In genomic region chr1:72567056-72567455, GRCm38 (mm10) we compare ENCODE assay signal across 11 mouse cellular contexts. TPM values are rescaled to one million over a fixed set of nuclear protein-coding genes. Genes with fewer than 3 reads are reported as not detected.
DNase-seq lines count a peak whose midpoint lies in the region; ATAC-seq and TF ChIP-seq lines count a peak whose summit lies in the region.
"Had no signal": no experiment of that assay in that cellular context is flagged by ENCODE, and none has a peak within 500 bp of the region (broad histone marks: within the 10 kb centered on the region; RNA-seq: fewer than 3 reads in every experiment).

No protein-coding gene starts in this region.

- no peaks in the 10 kb centered on the region for H3K27me3 ChIP-seq in heart, embryonic 14.5 days (ENCODE audit: control insufficient read depth, insufficient read depth, low read length)
- no peaks in the 10 kb centered on the region for H3K27me3 ChIP-seq in heart, adult 2 months (ENCODE audit: control insufficient read depth, insufficient read depth, low read length)
- H3K27me3 ChIP-seq in embryonic facial prominence, embryonic 14.5 days (replicated peaks; ENCODE audit: control insufficient read depth, insufficient read depth, low read length): no peaks in the 10 kb centered on the region
- H3K27me3 ChIP-seq in hindbrain, postnatal 0 days (ENCODE audit: insufficient read depth, low read length): no peaks in the 10 kb centered on the region
- no peaks in the 10 kb centered on the region for H3K27me3 ChIP-seq in neural tube, embryonic 12.5 days (replicated peaks)

- no peak overlapping the region for H3K9ac ChIP-seq in heart, embryonic 14.5 days (ENCODE audit: low read length)
- H3K9ac ChIP-seq in heart, adult 2 months (ENCODE audit: low read depth, low read length): no peak overlapping the region
- H3K9ac ChIP-seq in embryonic facial prominence, embryonic 14.5 days (ENCODE audit: low read depth, low read length): 0 out of 2 replicates have a peak overlapping the region, but pooled peaks have one; percentile 31
- peak overlapping the region; percentile 26; the same call in 1 of the 2 replicates for H3K9ac ChIP-seq in hindbrain, postnatal 0 days (replicated peaks; ENCODE audit: low read length)
- H3K9ac ChIP-seq in neural tube, embryonic 12.5 days: no peak overlapping the region

- no peaks in the 10 kb centered on the region for H3K9me3 ChIP-seq in heart, embryonic 14.5 days (ENCODE audit: control insufficient read depth, low read length)
- no peaks in the 10 kb centered on the region for H3K9me3 ChIP-seq in embryonic facial prominence, embryonic 14.5 days (ENCODE audit: control insufficient read depth, low read length)
- no peaks in the 10 kb centered on the region for H3K9me3 ChIP-seq in hindbrain, postnatal 0 days (ENCODE audit: low read length)
- no peaks in the 10 kb centered on the region for H3K9me3 ChIP-seq in neural tube, embryonic 12.5 days

- intact Hi-C loops in heart, adult 2 months (cut with DNase I): no loop called here
- intact Hi-C loops in gastrocnemius, adult 2 months (cut with DNase I): no loop called here

- no peak for ATAC-seq in heart, embryonic 14.5 days (ENCODE audit: insufficient number of reproducible peaks, insufficient read depth, low FRiP score, low read depth)
- no peak for ATAC-seq in embryonic facial prominence, embryonic 14.5 days (ENCODE audit: low read depth)
- peak; percentile 38; the same call in 1 of the 2 replicates for ATAC-seq in hindbrain, postnatal 0 days
- ATAC-seq in neural tube, embryonic 12.5 days (ENCODE audit: low FRiP score, low read depth): no peak
- ATAC-seq: CD4-positive, CD25-positive, alpha-beta regulatory T cell, adult 4 months had no signal

- no peak for DNase-seq in heart, adult 2 months
- peak; percentile 13 for DNase-seq in embryonic facial prominence, embryonic 14.5 days (ENCODE audit: low spot score)
- peak; percentile 51 for DNase-seq in hindbrain, postnatal 0 days (ENCODE audit: low spot score)
- DNase-seq in adrenal gland, adult (ENCODE audit: inconsistent age in 2 of 2, low spot score in 1 of 2): no peak
- DNase-seq in gastrocnemius, postnatal 10 days: no peak
- DNase-seq in gastrocnemius, adult 2 months: no peak
- DNase-seq: lung, adult 2 months had no signal

- H3K36me3 ChIP-seq in heart, embryonic 14.5 days (ENCODE audit: control insufficient read depth, insufficient read depth, low read length): no peaks in the 10 kb centered on the region
- no peaks in the 10 kb centered on the region for H3K36me3 ChIP-seq in heart, adult 2 months (ENCODE audit: control insufficient read depth, insufficient read depth, low read length)
- no peaks in the 10 kb centered on the region for H3K36me3 ChIP-seq in embryonic facial prominence, embryonic 14.5 days (ENCODE audit: control insufficient read depth, insufficient read depth, low read length)
- no peaks in the 10 kb centered on the region for H3K36me3 ChIP-seq in hindbrain, postnatal 0 days (ENCODE audit: insufficient read depth, low read length)
- H3K36me3 ChIP-seq in neural tube, embryonic 12.5 days: no peaks in the 10 kb centered on the region

- no peaks in the 10 kb centered on the region for H3K4me1 ChIP-seq in heart, embryonic 14.5 days (ENCODE audit: control insufficient read depth in 2 of 2, insufficient read depth in 2 of 2, low read length in 2 of 2)
- H3K4me1 ChIP-seq in heart, adult 2 months (ENCODE audit: control insufficient read depth, insufficient read depth, low read length): no peaks in the 10 kb centered on the region
- H3K4me1 ChIP-seq in embryonic facial prominence, embryonic 14.5 days (ENCODE audit: control insufficient read depth, insufficient read depth, low read length): 0 out of 2 replicates have a peak, but pooled peaks cover 3% of the 10 kb centered on the region
- no peaks in the 10 kb centered on the region for H3K4me1 ChIP-seq in hindbrain, postnatal 0 days (ENCODE audit: insufficient read depth, low read length)
- H3K4me1 ChIP-seq in neural tube, embryonic 12.5 days: no peaks in the 10 kb centered on the region

- peak overlapping the region; percentile 13; a peak in 2 of 4 replicates for H3K4me3 ChIP-seq in heart, embryonic 14.5 days (ENCODE audit: control insufficient read depth in 1 of 2, insufficient read depth in 1 of 2, low read depth in 1 of 2, low read length in 2 of 2)
- no peak overlapping the region for H3K4me3 ChIP-seq in heart, adult 2 months
- peak overlapping the region; percentile 13; the same call in 1 of the 2 replicates for H3K4me3 ChIP-seq in embryonic facial prominence, embryonic 14.5 days (ENCODE audit: low read depth, low read length)
- peak overlapping the region; percentile 23 for H3K4me3 ChIP-seq in hindbrain, postnatal 0 days (ENCODE audit: low read length)
- H3K4me3 ChIP-seq in neural tube, embryonic 12.5 days: no peak overlapping the region
- H3K4me3 ChIP-seq in gastrocnemius, adult 2 months: no peak overlapping the region

- no peak for TF ChIP-seq POLR2A in heart, adult 2 months (IDR thresholded peaks at IDR 0.05; ENCODE audit: insufficient read depth, low read depth, low read length)

- H3K27ac ChIP-seq in heart, embryonic 14.5 days (replicated peaks in 1 of 2; ENCODE audit: control insufficient read depth in 1 of 2, insufficient read depth in 1 of 2, low read depth in 2 of 2, low read length in 2 of 2): no peak overlapping the region
- H3K27ac ChIP-seq in heart, adult 2 months: no peak overlapping the region
- no peak overlapping the region for H3K27ac ChIP-seq in embryonic facial prominence, embryonic 14.5 days (replicated peaks; ENCODE audit: low read depth, low read length)
- no peak overlapping the region; the same call in 1 of the 2 replicates for H3K27ac ChIP-seq in hindbrain, postnatal 0 days
- H3K27ac ChIP-seq in neural tube, embryonic 12.5 days: no peak overlapping the region
- no peak overlapping the region for H3K27ac ChIP-seq in gastrocnemius, adult 2 months

- no peak for TF ChIP-seq EP300 in heart, adult 2 months (IDR thresholded peaks at IDR 0.05; ENCODE audit: insufficient read depth, low read depth, low read length)

- H3K79me2 ChIP-seq in heart, adult 2 months (replicated peaks; ENCODE audit: control insufficient read depth, insufficient read depth, low read length): no peaks in the 10 kb centered on the region

- no peak for TF ChIP-seq CTCF in heart, adult 2 months (IDR thresholded peaks at IDR 0.05)
- no peak for TF ChIP-seq CTCF in hindbrain, postnatal 0 days (IDR thresholded peaks at IDR 0.05; ENCODE audit: low read depth)
- TF ChIP-seq CTCF in gastrocnemius, adult 2 months (IDR thresholded peaks at IDR 0.05): no peak

- 33% methylated on average over 9 of the region's 9 CpGs for WGBS in heart, embryonic 14.5 days
- 18% methylated on average over 9 of the region's 9 CpGs for WGBS in heart, adult 2 months
- 31% methylated on average over 9 of the region's 9 CpGs for WGBS in embryonic facial prominence, embryonic 14.5 days
- 18% methylated on average over 9 of the region's 9 CpGs for WGBS in hindbrain, postnatal 0 days
- 35% methylated on average over 9 of the region's 9 CpGs for WGBS in neural tube, embryonic 12.5 days

- H3K4me2 ChIP-seq in heart, embryonic 14.5 days (ENCODE audit: low read length): peak overlapping the region; percentile 42
- H3K4me2 ChIP-seq in embryonic facial prominence, embryonic 14.5 days (ENCODE audit: low read depth, low read length): peak overlapping the region; percentile 43
- H3K4me2 ChIP-seq in hindbrain, postnatal 0 days (ENCODE audit: low read depth, low read length): peak overlapping the region; percentile 48
- 0 out of 2 replicates have a peak overlapping the region, but pooled peaks have one; percentile 6 for H3K4me2 ChIP-seq in neural tube, embryonic 12.5 days (replicated peaks)

RNA-seq across cellular contexts. Expression of gene Smarcal1, which starts 16.0 kb away (rescaled TPM):
- polyA plus RNA-seq in heart, embryonic 14.5 days (2014; fragmentation: Nextera tagmentation; extraction: Ambion mirVana): 17.0 and 18.8 TPM in 2 replicates
- total RNA-seq in heart, adult 2 months (2021): 10 to 100 TPM; 23.5 to 28.2 TPM
- 24.6 and 28.7 TPM in 2 replicates for polyA plus RNA-seq in heart, adult 2 months (2012; rRNA removed)
- 23.0 and 23.8 TPM in 2 replicates for polyA plus RNA-seq in embryonic facial prominence, embryonic 14.5 days (2014; fragmentation: Nextera tagmentation; extraction: Ambion mirVana)
- 42.0 and 53.6 TPM in 2 replicates for total RNA-seq in hindbrain, postnatal 0 days (2014; rRNA removed)
- polyA plus RNA-seq in hindbrain, postnatal 0 days (2015; fragmentation: Nextera tagmentation; extraction: Ambion mirVana): 19.1 and 19.7 TPM in 2 replicates
- 28.1 and 30.9 TPM in 2 replicates for polyA plus RNA-seq in neural tube, embryonic 12.5 days (2016; fragmentation: Nextera tagmentation; extraction: Ambion mirVana)
- 10 to 100 TPM; 16.3 to 24.6 TPM for total RNA-seq in gastrocnemius, postnatal 10 days (2021)
- 10 to 100 TPM; 20.4 to 21.8 TPM for total RNA-seq in gastrocnemius, adult 2 months (2021)

RNA-seq across cellular contexts. Expression of gene March4, which starts 30.3 kb away (rescaled TPM):
- 0.05 TPM in 1 of 2 replicates, not detected in the other for polyA plus RNA-seq in heart, embryonic 14.5 days (2014; fragmentation: Nextera tagmentation; extraction: Ambion mirVana)
- not detected for total RNA-seq in heart, adult 2 months (2021)
- 0.12 TPM in 1 of 2 replicates, not detected in the other for polyA plus RNA-seq in heart, adult 2 months (2012; rRNA removed)
- 0.17 and 0.42 TPM in 2 replicates for polyA plus RNA-seq in embryonic facial prominence, embryonic 14.5 days (2014; fragmentation: Nextera tagmentation; extraction: Ambion mirVana)
- total RNA-seq in hindbrain, postnatal 0 days (2014; rRNA removed): 34.6 and 34.9 TPM in 2 replicates
- 6.6 and 7.5 TPM in 2 replicates for polyA plus RNA-seq in hindbrain, postnatal 0 days (2015; fragmentation: Nextera tagmentation; extraction: Ambion mirVana)
- 5.3 and 5.8 TPM in 2 replicates for polyA plus RNA-seq in neural tube, embryonic 12.5 days (2016; fragmentation: Nextera tagmentation; extraction: Ambion mirVana)
- total RNA-seq in gastrocnemius, postnatal 10 days (2021): under 1 TPM; 0.14 to 0.28 TPM
- total RNA-seq in gastrocnemius, adult 2 months (2021): under 1 TPM; 0.26 to 0.73 TPM
- total RNA-seq: common myeloid progenitor, adult 5-6 weeks had no signal
- polyA plus RNA-seq: CD4-positive, CD25-positive, alpha-beta regulatory T cell, adult 4 months had no signal

Comparison
In these comparisons a context has a peak if more than half of its experiments do, and no peak if none do; other contexts are left out.
1. H3K4me3 ChIP-seq: peak in heart, embryonic 14.5 days (2 of 2), embryonic facial prominence, embryonic 14.5 days (single experiment) and hindbrain, postnatal 0 days (single experiment); none in heart, adult 2 months (single experiment), neural tube, embryonic 12.5 days (single experiment) and gastrocnemius, adult 2 months (single experiment).
2. H3K9ac ChIP-seq: peak in embryonic facial prominence, embryonic 14.5 days (single experiment) and hindbrain, postnatal 0 days (single experiment); none in heart, embryonic 14.5 days (single experiment), heart, adult 2 months (single experiment) and neural tube, embryonic 12.5 days (single experiment).
3. DNase-seq: peak in embryonic facial prominence, embryonic 14.5 days (single experiment) and hindbrain, postnatal 0 days (single experiment); none in heart, adult 2 months (0 of 2), adrenal gland, adult (0 of 2), gastrocnemius, postnatal 10 days (single experiment) and gastrocnemius, adult 2 months (single experiment).
4. Peak in every context shown above with its lines, with median percentiles within 50 percentile points of each other: H3K4me2 ChIP-seq.